Mouse (Mus musculus) effector memory CD4-positive, alpha-beta T cell, adult 7 months (primary cell): ENCODE data around the gene Dnhd1. TPM values are rescaled to one million over a fixed set of nuclear protein-coding genes. Genes with fewer than 3 reads are reported as not detected.

Source experiments
- polyA plus RNA-seq: library from polyadenylated mRNA; unstranded; fragments of 100-300 nt; shearing (Covaris generic); gene quantifications from one replicate; pipeline ENCODE4 v1.2.1, GENCODE M21; 2017

The Dnhd1 gene
- polyA plus RNA-seq = 3.6 TPM

GRCm38 (mm10) chr7:105650639-105651435 is at the start of gene Dnhd1:
TSS of gene Dnhd1 (plus strand) at chr7:105650827.

GRCm38 (mm10) chr7:105633127-105633800 is 17.4 kb upstream of the Dnhd1 start, which contains the start of gene Trim3:
TSS of gene Trim3 (minus strand) at chr7:105633571.

GRCm38 (mm10) chr7:105639756-105640155 is 10.9 kb upstream of the Dnhd1 start, which contains the start of gene Timm10b:
TSS of gene Timm10b (plus strand) at chr7:105640056.

GRCm38 (mm10) chr7:105640233-105640893 is 10.3 kb upstream of the Dnhd1 start, which contains the start of the genes Arfip2 and Gm45799:
TSS of gene Arfip2 (minus strand) at chr7:105640416.
TSS of gene Gm45799 (plus strand) at chr7:105640552.

DNA sequence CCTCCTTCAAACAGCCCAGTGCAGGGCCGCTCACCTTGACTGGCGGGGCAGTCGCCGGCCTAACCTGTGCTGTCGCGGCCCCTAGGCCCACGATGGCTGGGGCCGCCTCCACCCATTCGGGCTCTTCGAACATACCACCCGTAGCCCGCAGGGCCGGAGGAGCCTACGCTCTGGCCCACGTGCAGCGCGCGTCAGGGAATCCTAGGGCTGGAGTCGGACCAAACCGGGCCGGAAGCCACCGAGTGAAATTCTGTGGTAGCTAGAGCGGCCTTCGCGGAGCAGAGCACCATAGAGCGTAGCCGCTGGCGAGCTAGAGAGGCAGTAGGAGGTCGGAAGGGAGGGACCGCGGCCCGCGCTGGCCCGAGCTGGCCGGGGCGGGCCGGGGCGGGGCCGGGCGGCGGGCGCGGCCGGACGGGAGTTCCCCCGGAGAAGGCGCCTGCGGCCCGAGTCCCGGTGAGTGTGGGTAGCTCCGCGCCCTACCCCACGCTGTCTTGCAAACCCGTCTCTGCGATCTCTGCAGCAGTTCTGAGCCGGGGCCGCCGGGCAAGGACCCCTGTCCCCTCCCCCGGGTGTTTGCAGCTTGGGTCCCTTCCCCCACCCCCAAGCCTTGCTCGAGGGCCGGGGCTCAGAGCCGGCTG is 85.8 kb downstream of the Dnhd1 start, which contains the start of gene Ilk:
TSS of gene Ilk (plus strand) at position 329 of the 638 bp plus-strand sequence.

DNA sequence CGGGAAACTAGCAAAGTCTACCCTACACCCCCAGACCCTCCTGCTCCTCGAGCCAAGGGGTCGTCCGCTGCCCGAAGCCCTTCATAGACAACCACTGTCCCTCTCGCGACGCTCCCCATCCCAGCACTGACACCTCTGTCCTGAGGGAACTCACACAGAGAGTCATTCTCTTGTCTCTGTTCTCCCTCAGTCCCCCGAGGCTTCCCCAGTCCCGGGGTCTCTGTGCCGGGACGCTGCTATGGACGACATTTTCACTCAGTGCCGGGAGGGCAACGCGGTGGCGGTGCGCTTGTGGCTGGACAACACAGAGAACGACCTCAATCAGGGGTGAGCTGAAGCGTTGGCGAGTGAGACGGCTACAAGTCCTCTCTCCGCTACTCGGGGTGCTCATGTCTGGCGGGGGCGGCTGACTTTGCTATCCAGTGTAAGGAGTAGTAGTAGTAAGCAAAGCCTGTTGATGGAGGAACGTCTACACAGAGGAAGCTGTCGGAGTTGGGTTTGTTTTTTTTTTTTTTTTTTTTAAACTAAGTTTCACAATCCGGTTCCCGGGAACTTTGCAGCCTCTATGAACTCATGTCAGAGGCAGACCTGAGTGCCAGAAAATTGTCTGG is 86.4 kb downstream of the Dnhd1 start, which contains the start of gene Rrp8:
TSS of gene Rrp8 (minus strand) at position 475 of the 611 bp plus-strand sequence.

DNA sequence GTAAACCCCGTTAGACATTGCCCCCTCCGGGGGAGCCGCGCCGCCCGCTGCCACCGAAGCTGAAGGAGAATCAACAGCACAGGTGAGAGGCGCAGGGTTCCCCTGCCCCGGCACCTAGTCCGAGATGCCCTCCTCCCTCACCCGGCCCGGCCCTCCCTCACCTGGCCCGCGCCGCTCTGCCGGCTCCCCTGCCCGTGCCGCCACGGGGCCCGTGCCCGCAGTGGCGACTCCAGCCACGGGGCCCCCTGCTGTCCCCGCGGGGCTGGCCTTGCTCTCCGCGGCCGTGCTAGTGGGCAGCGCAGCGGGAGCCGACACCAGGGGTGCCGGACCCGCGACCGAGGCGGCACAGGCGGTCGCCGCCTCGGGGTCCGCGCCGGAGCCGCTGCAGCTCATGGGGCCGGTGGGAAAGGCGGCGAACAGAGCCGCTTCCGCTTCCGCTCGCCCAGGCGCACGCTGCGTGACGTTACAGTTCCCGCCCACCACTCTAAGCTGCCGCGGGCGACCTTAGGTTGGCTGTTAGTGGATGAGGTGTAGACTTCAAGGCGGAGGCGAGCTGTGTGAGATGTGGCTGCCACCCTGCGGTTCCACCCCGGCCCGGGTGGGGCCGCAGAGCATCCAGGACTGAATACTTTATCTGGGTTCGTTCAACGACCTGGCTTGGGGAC is 93.4 kb downstream of the Dnhd1 start, which contains the start of gene Taf10:
TSS of gene Taf10 (minus strand) at position 436 of the 665 bp plus-strand sequence.

GRCm38 (mm10) chr7:105751491-105752433 is 101.1 kb downstream of the Dnhd1 start, which contains the start of gene Tpp1:
TSS of gene Tpp1 (minus strand) at chr7:105752235.

Other genes with a start within 250 kb of the Dnhd1 start
- gene Cnga4, start 246.3 kb upstream of the Dnhd1 start, polyA plus RNA-seq = not detected
- gene Cckbr, start 225.1 kb upstream of the Dnhd1 start, polyA plus RNA-seq = not detected
- not detected for gene Cavin3, start 168.5 kb upstream of the Dnhd1 start, polyA plus RNA-seq
- gene Smpd1, start 96.5 kb upstream of the Dnhd1 start, polyA plus RNA-seq = 18.3 TPM
- 8.5 TPM for gene Apbb1, start 69.2 kb upstream of the Dnhd1 start, polyA plus RNA-seq
- not detected for gene Hpx, start 50.7 kb upstream of the Dnhd1 start, polyA plus RNA-seq
- gene Trim3, start 17.3 kb upstream of the Dnhd1 start, polyA plus RNA-seq = 4.5 TPM
- 97.1 TPM for gene Timm10b, start 10.8 kb upstream of the Dnhd1 start, polyA plus RNA-seq
- gene Arfip2, start 10.4 kb upstream of the Dnhd1 start, polyA plus RNA-seq = 14.5 TPM
- 10.6 TPM for gene Gm45799, start 10.3 kb upstream of the Dnhd1 start, polyA plus RNA-seq
- 139 TPM for gene Ilk, start 85.8 kb downstream of the Dnhd1 start, polyA plus RNA-seq
- 15.7 TPM for gene Rrp8, start 86.6 kb downstream of the Dnhd1 start, polyA plus RNA-seq
- gene Taf10, start 93.5 kb downstream of the Dnhd1 start, polyA plus RNA-seq = 283 TPM
- gene Tpp1, start 101.4 kb downstream of the Dnhd1 start, polyA plus RNA-seq = 65.4 TPM
- not detected for gene Dchs1, start 136.8 kb downstream of the Dnhd1 start, polyA plus RNA-seq
- gene Mrpl17, start 160.3 kb downstream of the Dnhd1 start, polyA plus RNA-seq = 83.1 TPM